ENCODE assay signal across 21 mouse cellular contexts in genomic region chr10:96450266-96450665, GRCm38 (mm10).
"Had no signal": no experiment of that assay in that cellular context is flagged by ENCODE, and none has a peak within 500 bp of the region (broad histone marks: within the 10 kb centered on the region; RNA-seq: fewer than 3 reads in every experiment).

No protein-coding gene starts in this region.

- ATAC-seq: hindbrain, embryonic 16.5 days; hindbrain, postnatal 0 days; inflammation-experienced regulatory T-cells, adult 6 months; intestine, embryonic 15.5 days; intestine, embryonic 16.5 days; intestine, postnatal 0 days had no signal

- DNase-seq: heart, postnatal 10 days; heart, postnatal 14 days; heart, postnatal 36 days; heart, postnatal 4 days; kidney, adult 11 months; kidney, adult 2 months; kidney, adult 8-10 months; kidney, adult 9 months; kidney, postnatal 10 days; kidney, postnatal 14 days; kidney, postnatal 25 days; kidney, postnatal 36 days; kidney, postnatal 4 days; layer of hippocampus, adult 9-11 months; layer of hippocampus, postnatal 36 days had no signal
